Mouse (Mus musculus) lung, postnatal 0 days (tissue): ENCODE results near the gene Wwc1. TPM values are rescaled to one million over a fixed set of nuclear protein-coding genes. Genes with fewer than 3 reads are reported as not detected.

ENCODE experiments used
- ATAC-seq: fragments of 200-750 bp; cut with Nextera tagmentation; 2 replicates; pipeline ENCODE4 v1.8.0; 2017; ENCODE audit warnings: moderate library complexity
- DNase-seq: peaks from one replicate; pipeline ENCODE4 v3.0.0-alpha.2; 2016; ENCODE audit warnings: low spot score
- H3K27ac ChIP-seq: fragments of 300-500 bp; sonication (generic); 2 replicates; pipeline ENCODE4 v1.5.1; 2014; ENCODE audit warnings: antibody characterized with exemption, mild to moderate bottlenecking, low read length, mixed read lengths
- H3K27me3 ChIP-seq: fragments of 300-500 bp; sonication (generic); replicated peaks from 2 replicates; pipeline ENCODE4 v1.6.1; 2014; ENCODE audit warnings: low read length, mixed read lengths; ENCODE audit not compliant: insufficient read depth
- H3K36me3 ChIP-seq: fragments of 300-500 bp; sonication (generic); 2 replicates; pipeline ENCODE4 v1.6.1; 2014; ENCODE audit warnings: low read length, mixed read lengths; ENCODE audit not compliant: insufficient read depth
- H3K4me1 ChIP-seq: fragments of 300-500 bp; sonication (generic); 2 replicates; pipeline ENCODE4 v1.6.1; 2014; ENCODE audit warnings: antibody characterized with exemption, low read depth, low read length, mixed read lengths; ENCODE audit not compliant: insufficient read depth
- H3K4me2 ChIP-seq: fragments of 300-500 bp; sonication (generic); replicated peaks from 2 replicates; pipeline ENCODE4 v1.6.1; 2014; ENCODE audit warnings: low read depth, mild to moderate bottlenecking, low read length, moderate library complexity, mixed read lengths
- H3K4me3 ChIP-seq: fragments of 300-500 bp; sonication (generic); 2 replicates; pipeline ENCODE4 v1.5.1; 2014; ENCODE audit warnings: low read depth, low read length
- H3K9ac ChIP-seq: fragments of 300-500 bp; sonication (generic); replicated peaks from 2 replicates; pipeline ENCODE4 v1.6.1; 2014; ENCODE audit warnings: low read depth, mild to moderate bottlenecking
- H3K9me3 ChIP-seq: fragments of 300-500 bp; sonication (generic); 2 replicates; pipeline ENCODE4 v1.6.1; 2016; ENCODE audit warnings: low read length, mixed read lengths
- CTCF ChIP-seq: IDR thresholded peaks from 2 replicates; pipeline ENCODE4 v1.5.1; 2016; ENCODE audit warnings: antibody characterized with exemption, mild to moderate bottlenecking
- EP300 ChIP-seq: IDR thresholded peaks from 2 replicates; pipeline ENCODE4 v1.6.1; 2016; ENCODE audit warnings: antibody characterized with exemption, mild to moderate bottlenecking, control low read depth
- WGBS: fragments of 180-500 bp; shearing (Covaris S2); extraction: QIAGEN DNeasy Blood & Tissue Kit; methylation state at CpG from one replicate; pipeline ENCODE4 v1.1.7; 2014; 5-methylcytosine and 5-hydroxymethylcytosine counted together
- polyA plus RNA-seq: library from polyadenylated mRNA; unstranded; fragments of >200 nt; fragmentation: Nextera tagmentation; extraction: Ambion mirVana; gene quantifications from 2 replicates; pipeline ENCODE4 v1.2.1, GENCODE M21; 2015

Gene Wwc1
- polyA plus RNA-seq, 1 experiment from 2014 or later: 22.1 TPM

- Histone ChIP-seq H3K36me3 (no peaks in the 10 kb centered on the region), H3K9ac (no peak overlapping the region), H3K4me3 (no peak overlapping the region), H3K9me3 (no peaks in the 10 kb centered on the region), H3K27me3 (0 out of 2 replicates have a peak, but pooled peaks cover 5% of the 10 kb centered on the region), H3K27ac (peak overlapping the region; percentile 43), H3K4me2 (no peak overlapping the region), H3K4me1 (peaks cover 2% of the 10 kb centered on the region; the same call in 1 of the 2 replicates)
- TF ChIP-seq EP300: no peak
- 0 out of 2 replicates have a peak, but pooled peaks have one; percentile 3 for TF ChIP-seq CTCF
- WGBS: 38% methylated on average over 6 of the region's 6 CpGs
- no peak for ATAC-seq
- DNase-seq: no peak
These were observed 3.8 kb downstream of the Wwc1 start for GRCm38 (mm10) chr11:35976482-35976881.

- H3K4me2 ChIP-seq: no peak overlapping the region
- WGBS: 69% methylated on average over 6 of the region's 6 CpGs
- no peaks in the 10 kb centered on the region for H3K36me3 ChIP-seq
- H3K27ac ChIP-seq: no peak overlapping the region
- 0 out of 2 replicates have a peak, but pooled peaks cover 5% of the 10 kb centered on the region for H3K27me3 ChIP-seq
- ATAC-seq (no peak), DNase-seq (peak; percentile 47)
- no peaks in the 10 kb centered on the region for H3K9me3 ChIP-seq
- H3K9ac ChIP-seq: no peak overlapping the region
- peaks cover 2% of the 10 kb centered on the region; the same call in 1 of the 2 replicates for H3K4me1 ChIP-seq
- TF ChIP-seq CTCF (no peak), EP300 (no peak)
- H3K4me3 ChIP-seq: no peak overlapping the region
These were observed 5.5 kb downstream of the Wwc1 start for GRCm38 (mm10) chr11:35974632-35975450.

GRCm38 (mm10) chr11:35973135-35973534 lies 7.2 kb downstream of the Wwc1 start:
- H3K27me3 ChIP-seq: no peaks in the 10 kb centered on the region
- no peaks in the 10 kb centered on the region for H3K9me3 ChIP-seq
- 29% methylated on average over 7 of the region's 7 CpGs for whole genome bisulfite sequencing
- H3K36me3 ChIP-seq: no peaks in the 10 kb centered on the region
- ATAC-seq: no peak
- H3K4me2 ChIP-seq: no peak overlapping the region
- peak overlapping the region; percentile 57 for H3K27ac ChIP-seq
- no peak for TF ChIP-seq CTCF
- no peak for TF ChIP-seq EP300
- 0 out of 2 replicates have a peak, but pooled peaks cover 2% of the 10 kb centered on the region for H3K4me1 ChIP-seq
- no peak for DNase-seq
- 0 out of 2 replicates have a peak overlapping the region, but pooled peaks have one; percentile 2 for H3K9ac ChIP-seq
- no peak overlapping the region for H3K4me3 ChIP-seq

GRCm38 (mm10) chr11:35972270-35972931 lies 7.9 kb downstream of the Wwc1 start:
- Histone ChIP-seq H3K27me3 (no peaks in the 10 kb centered on the region), H3K4me3 (no peak overlapping the region), H3K36me3 (no peaks in the 10 kb centered on the region), H3K4me1 (0 out of 2 replicates have a peak, but pooled peaks cover 2% of the 10 kb centered on the region), H3K9me3 (no peaks in the 10 kb centered on the region), H3K9ac (no peak overlapping the region), H3K27ac (peak overlapping the region; percentile 94), H3K4me2 (no peak overlapping the region)
- TF ChIP-seq EP300 (no peak), CTCF (no peak)
- no peak for ATAC-seq
- 7% methylated on average over 5 of the region's 6 CpGs for WGBS
- no peak for DNase-seq

- H3K9me3 ChIP-seq: no peaks in the 10 kb centered on the region
- ATAC-seq: peak; percentile 92
- H3K4me3 ChIP-seq: no peak overlapping the region
- H3K27ac ChIP-seq: peak overlapping the region; percentile 94
- TF ChIP-seq CTCF (no peak), EP300 (peak; percentile 96)
- H3K4me2 ChIP-seq: peak overlapping the region; percentile 42
- WGBS: 50% methylated on average over 19 of the region's 19 CpGs
- no peaks in the 10 kb centered on the region for H3K36me3 ChIP-seq
- H3K9ac ChIP-seq: no peak overlapping the region
- no peaks in the 10 kb centered on the region for H3K27me3 ChIP-seq
- H3K4me1 ChIP-seq: 0 out of 2 replicates have a peak, but pooled peaks cover 2% of the 10 kb centered on the region
- peak; percentile 91 for DNase-seq
These were observed 9.3 kb downstream of the Wwc1 start for GRCm38 (mm10) chr11:35970806-35971705.
